Mouse (Mus musculus) lung, postnatal 0 days (tissue): ENCODE results near the gene Map2k1.

ENCODE experiments used
- CTCF ChIP-seq: IDR thresholded peaks from 2 replicates; pipeline ENCODE4 v1.5.1; 2016; ENCODE audit warnings: antibody characterized with exemption, mild to moderate bottlenecking
- EP300 ChIP-seq: IDR thresholded peaks from 2 replicates; pipeline ENCODE4 v1.6.1; 2016; ENCODE audit warnings: antibody characterized with exemption, mild to moderate bottlenecking, control low read depth

GRCm38 (mm10) chr9:64274291-64274690, 20.9 kb upstream of the Map2k1 start:
- TF ChIP-seq CTCF = no peak
- TF ChIP-seq EP300 = no peak
